Mouse (Mus musculus) olfactory bulb, adult 2 months (tissue): ENCODE measurements around the gene Acot3.

Experiments
- CTCF ChIP-seq: fragments of 200-500 bp; IDR thresholded peaks from 2 replicates; pipeline ENCODE4 v1.5.1; 2012; ENCODE audit warnings: low read depth, mild to moderate bottlenecking, low read length, moderate library complexity; ENCODE audit not compliant: insufficient read depth
- POLR2A ChIP-seq: fragments of 200-500 bp; IDR thresholded peaks from 2 replicates; pipeline ENCODE4 v1.6.1; 2012; ENCODE audit warnings: mild to moderate bottlenecking, low read depth, low read length, moderate library complexity; ENCODE audit not compliant: insufficient read depth

DNA sequence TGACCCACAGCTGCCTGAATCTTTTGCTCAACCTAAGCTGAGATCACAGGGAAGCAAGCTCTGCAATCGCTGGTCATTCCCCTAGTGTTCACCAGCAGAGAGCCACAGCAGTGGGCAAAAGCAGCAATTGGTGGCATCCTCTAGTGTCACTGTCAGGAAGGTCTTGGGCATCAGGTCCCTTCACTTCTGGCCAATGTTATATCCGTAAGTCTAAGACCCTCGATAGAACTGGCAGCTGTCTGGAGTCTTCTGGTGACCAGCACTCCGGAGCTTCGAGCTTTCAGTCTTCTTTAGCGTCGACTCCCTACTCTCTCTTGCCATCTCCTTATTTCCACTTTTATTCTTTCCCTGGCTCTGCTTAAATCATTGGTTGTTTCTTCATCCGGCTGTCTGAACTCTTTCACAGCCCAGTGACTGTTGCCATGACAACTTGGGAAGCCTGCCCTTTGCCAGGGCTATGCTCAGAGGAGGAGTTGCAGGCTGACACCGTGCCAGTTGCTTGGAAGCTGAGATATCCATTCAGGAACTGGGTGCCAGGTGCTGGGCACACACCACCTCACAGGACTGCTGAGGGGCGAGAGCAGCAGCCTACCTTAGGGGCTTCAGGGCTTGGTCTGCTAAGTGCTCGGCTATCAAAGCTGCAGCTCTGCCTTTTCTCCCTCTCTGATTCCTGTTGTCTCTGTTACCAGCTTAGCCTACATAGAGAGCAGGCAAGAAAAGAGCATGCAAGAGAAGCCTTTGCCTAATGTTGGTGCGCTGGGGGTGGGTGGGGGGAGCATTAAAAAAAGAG, 40.5 kb upstream of the Acot3 start:
- no peak for TF ChIP-seq CTCF
- no peak for TF ChIP-seq POLR2A
